Mouse (Mus musculus) liver, embryonic 14.5 days (tissue): ENCODE measurements around the gene Actn4.

Experiments used
- CTCF ChIP-seq: IDR thresholded peaks from 2 replicates; pipeline ENCODE4 v1.5.1; 2016; ENCODE audit warnings: antibody characterized with exemption, low read depth, control low read depth
- EP300 ChIP-seq: IDR thresholded peaks from 2 replicates; pipeline ENCODE4 v1.6.1; 2016; ENCODE audit warnings: antibody characterized with exemption, low read depth

GRCm38 (mm10) chr7:28877155-28877554 is 85.0 kb downstream of the Actn4 start:
- no peak for TF ChIP-seq CTCF
- peak; percentile 60; the same call in 1 of the 2 replicates for TF ChIP-seq EP300
